Mouse (Mus musculus): ENCODE measurements around the gene Olfr960. TPM values are rescaled to one million over a fixed set of nuclear protein-coding genes. Genes with fewer than 3 reads are reported as not detected.

Olfr960 gene
- polyA plus RNA-seq, 1 experiment from 2014 or later, result not detected

DNA sequence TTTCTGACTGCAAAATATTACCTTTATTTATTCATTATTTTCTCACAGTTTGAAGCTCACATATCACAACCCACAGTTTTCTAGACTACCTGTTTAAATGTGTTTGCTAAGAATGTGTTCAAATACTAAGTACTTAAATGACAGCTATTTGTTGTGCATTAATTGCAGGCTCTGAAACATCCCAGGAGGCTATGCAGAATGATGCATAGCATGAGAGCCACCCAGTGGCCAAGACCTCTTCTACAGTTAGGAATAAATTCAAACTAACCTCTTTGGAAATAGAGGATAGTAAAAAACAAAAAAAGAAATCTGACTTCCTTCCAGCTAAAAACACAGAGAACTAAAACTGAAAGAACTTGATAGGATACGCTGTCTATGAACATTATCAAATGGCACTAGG lies 9.2 kb upstream of the Olfr960 start:
- Histone ChIP-seq H3K27ac (ENCODE audit: low read depth, low read length) (no peak overlapping the region), H3K4me2 (ENCODE audit: low read depth) (no peak overlapping the region), H3K9ac (ENCODE audit: low read length) (no peak overlapping the region), H3K36me3 (ENCODE audit: control insufficient read depth, insufficient read depth, low read length) (no peaks in the 10 kb centered on the region), H3K9me3 (ENCODE audit: control insufficient read depth, low read length) (no peaks in the 10 kb centered on the region), H3K4me3 (ENCODE audit: low read depth, low read length) (no peak overlapping the region), H3K27me3 (ENCODE audit: control insufficient read depth, insufficient read depth, low read length) (no peaks in the 10 kb centered on the region), H3K4me1 (ENCODE audit: control insufficient read depth, insufficient read depth, low read length) (no peaks in the 10 kb centered on the region)
- DNase-seq (ENCODE audit: low spot score) (no peak), ATAC-seq (ENCODE audit: insufficient read depth, low FRiP score, low TSS enrichment) (no peak; the same call in 1 of the 2 replicates)
- WGBS, result 74% methylated on average over 1 of the region's 1 CpGs

- no peaks in the 10 kb centered on the region for H3K4me1 ChIP-seq (ENCODE audit: control insufficient read depth, insufficient read depth, low read length)
- no peak for ATAC-seq (ENCODE audit: insufficient read depth, low FRiP score, low TSS enrichment)
- H3K4me2 ChIP-seq (ENCODE audit: low read depth), result no peak overlapping the region
- no peak overlapping the region for H3K27ac ChIP-seq (ENCODE audit: low read depth, low read length)
- H3K36me3 ChIP-seq (ENCODE audit: control insufficient read depth, insufficient read depth, low read length), result no peaks in the 10 kb centered on the region
- no peaks in the 10 kb centered on the region for H3K9me3 ChIP-seq (ENCODE audit: control insufficient read depth, low read length)
- H3K4me3 ChIP-seq (ENCODE audit: low read depth, low read length), result no peak overlapping the region
- DNase-seq (ENCODE audit: low spot score), result no peak
- no peaks in the 10 kb centered on the region for H3K27me3 ChIP-seq (ENCODE audit: control insufficient read depth, insufficient read depth, low read length)
- 83% methylated on average over 3 of the region's 3 CpGs for WGBS
- H3K9ac ChIP-seq (ENCODE audit: low read length), result no peak overlapping the region
These were observed 2.6 kb downstream of the Olfr960 start for GRCm38 (mm10) chr9:39623783-39624182.

DNA sequence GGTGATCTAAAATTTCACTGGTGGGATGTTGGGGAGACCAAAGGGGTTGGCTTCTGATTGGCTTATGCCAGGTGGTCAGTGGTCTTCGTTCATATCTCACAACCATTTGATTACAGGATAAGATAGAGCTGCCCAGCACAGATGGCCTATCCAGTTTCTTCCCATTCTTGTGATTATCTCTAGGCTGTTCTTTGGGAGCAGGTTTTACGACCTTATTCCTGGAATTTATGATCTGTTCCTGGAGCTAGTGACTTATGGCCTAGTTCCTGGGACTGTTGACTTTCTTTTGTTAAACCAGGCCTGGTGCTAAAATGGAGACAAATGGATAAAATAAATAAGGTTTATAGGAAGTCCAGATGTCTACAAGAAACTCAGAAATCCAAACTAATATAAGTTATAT lies 3.5 kb downstream of the Olfr960 start:
- Histone ChIP-seq H3K9ac (ENCODE audit: low read length) (no peak overlapping the region), H3K9me3 (ENCODE audit: control insufficient read depth, low read length) (no peaks in the 10 kb centered on the region), H3K36me3 (ENCODE audit: control insufficient read depth, insufficient read depth, low read length) (no peaks in the 10 kb centered on the region), H3K4me2 (ENCODE audit: low read depth) (no peak overlapping the region), H3K4me1 (ENCODE audit: control insufficient read depth, insufficient read depth, low read length) (no peaks in the 10 kb centered on the region), H3K27ac (ENCODE audit: low read depth, low read length) (no peak overlapping the region), H3K27me3 (ENCODE audit: control insufficient read depth, insufficient read depth, low read length) (no peaks in the 10 kb centered on the region), H3K4me3 (ENCODE audit: low read depth, low read length) (no peak overlapping the region)
- 53% methylated on average over 2 of the region's 2 CpGs for WGBS
- no peak for ATAC-seq (ENCODE audit: insufficient read depth, low FRiP score, low TSS enrichment)
- no peak for DNase-seq (ENCODE audit: low spot score)

DNA sequence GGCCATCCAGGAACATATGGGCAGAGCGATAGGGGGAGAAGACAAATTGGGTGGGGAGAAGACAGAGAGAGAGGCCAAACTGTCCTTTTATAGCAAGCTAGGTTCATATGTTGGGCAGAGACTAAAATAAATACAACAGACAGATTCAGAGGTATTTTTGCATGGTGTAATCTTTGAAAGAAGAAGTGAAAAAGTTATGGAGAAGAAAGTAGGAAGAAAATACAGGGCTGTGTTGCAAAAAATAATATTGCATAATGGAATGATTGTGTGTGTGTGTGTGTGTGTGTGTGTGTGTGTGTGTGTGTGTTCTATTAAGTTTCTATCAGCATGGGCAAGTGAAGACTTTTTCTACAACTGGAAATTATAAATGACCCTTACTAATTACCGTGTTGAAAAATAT lies 7.9 kb downstream of the Olfr960 start:
- Histone ChIP-seq H3K9ac (ENCODE audit: low read length) (no peak overlapping the region), H3K4me1 (ENCODE audit: control insufficient read depth, insufficient read depth, low read length) (no peaks in the 10 kb centered on the region), H3K36me3 (ENCODE audit: control insufficient read depth, insufficient read depth, low read length) (no peaks in the 10 kb centered on the region), H3K4me3 (ENCODE audit: low read depth, low read length) (no peak overlapping the region), H3K9me3 (ENCODE audit: control insufficient read depth, low read length) (no peaks in the 10 kb centered on the region), H3K4me2 (ENCODE audit: low read depth) (no peak overlapping the region), H3K27ac (ENCODE audit: low read depth, low read length) (no peak overlapping the region), H3K27me3 (ENCODE audit: control insufficient read depth, insufficient read depth, low read length) (no peaks in the 10 kb centered on the region)
- WGBS, result 86% methylated on average over 2 of the region's 2 CpGs
- DNase-seq (ENCODE audit: low spot score) (no peak), ATAC-seq (ENCODE audit: insufficient read depth, low FRiP score, low TSS enrichment) (no peak)

DNA sequence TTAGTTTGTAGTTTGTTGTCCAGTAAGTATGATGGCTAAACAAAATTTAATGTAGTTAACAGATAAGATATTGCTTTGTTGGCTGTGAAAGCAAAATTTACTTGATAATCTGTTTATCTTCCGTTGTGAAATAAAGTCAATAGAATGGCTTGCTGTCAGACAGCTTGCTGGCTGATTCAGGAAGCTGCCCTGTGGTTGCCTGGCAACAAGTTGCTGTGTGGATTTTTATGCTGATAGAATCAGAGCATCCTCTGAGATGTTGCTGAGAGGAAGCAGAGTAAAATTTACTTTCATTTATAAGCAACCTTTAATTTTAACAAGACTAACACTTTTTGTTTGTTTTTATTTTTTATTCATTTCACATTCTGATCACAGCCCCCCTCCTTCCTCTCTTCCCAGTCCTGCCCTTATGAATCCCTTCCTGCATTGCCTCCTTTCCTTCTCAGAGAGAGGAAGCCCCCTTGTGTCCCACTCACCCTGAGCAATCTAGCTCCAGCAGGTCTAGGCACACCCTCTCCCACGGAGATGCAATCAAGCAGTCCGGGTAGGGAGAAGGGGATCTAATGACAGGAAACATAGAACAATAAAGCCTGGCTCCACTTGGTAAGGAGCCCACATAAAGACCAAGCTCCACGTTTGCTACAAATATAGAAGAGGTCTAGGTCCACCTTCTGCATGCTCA lies 12.9 kb downstream of the Olfr960 start:
- Histone ChIP-seq H3K4me1 (ENCODE audit: control insufficient read depth, insufficient read depth, low read length) (no peaks in the 10 kb centered on the region), H3K9ac (ENCODE audit: low read length) (no peak overlapping the region), H3K9me3 (ENCODE audit: control insufficient read depth, low read length) (no peaks in the 10 kb centered on the region), H3K36me3 (ENCODE audit: control insufficient read depth, insufficient read depth, low read length) (no peaks in the 10 kb centered on the region), H3K27me3 (ENCODE audit: control insufficient read depth, insufficient read depth, low read length) (no peaks in the 10 kb centered on the region), H3K4me2 (ENCODE audit: low read depth) (no peak overlapping the region), H3K4me3 (ENCODE audit: low read depth, low read length) (no peak overlapping the region), H3K27ac (ENCODE audit: low read depth, low read length) (no peak overlapping the region)
- WGBS, result 25% methylated on average over 4 of the region's 4 CpGs
- ATAC-seq (ENCODE audit: insufficient read depth, low FRiP score, low TSS enrichment) (no peak), DNase-seq (ENCODE audit: low spot score) (no peak)

DNA sequence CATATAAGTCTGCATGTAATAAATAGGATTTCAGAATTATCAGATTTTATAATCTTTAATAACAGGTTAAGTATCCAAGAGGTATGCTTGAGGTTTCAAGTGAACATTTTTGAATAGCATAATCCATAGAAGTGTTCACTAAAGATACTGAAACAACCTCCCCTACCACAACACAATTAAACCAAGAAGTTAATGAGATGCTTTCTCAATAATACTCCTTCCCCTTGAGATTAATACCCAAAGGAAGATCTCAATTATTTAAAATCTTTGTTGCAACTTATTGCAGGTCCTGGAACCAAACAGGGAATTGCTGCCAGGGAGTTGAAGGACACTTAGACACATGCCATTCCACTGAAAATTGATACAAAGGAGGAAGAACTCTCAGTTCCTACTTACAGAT lies 23.6 kb downstream of the Olfr960 start, which contains the start of gene Olfr961:
Gene Olfr961, plus strand, starts transcription at position 301 of the 400 bp plus-strand sequence.
- no peak within 1 kb of the TSS for H3K27ac ChIP-seq (ENCODE audit: low read depth, low read length)
- no peaks in the 10 kb centered on the region for H3K36me3 ChIP-seq (ENCODE audit: control insufficient read depth, insufficient read depth, low read length)
- H3K4me1 ChIP-seq (ENCODE audit: control insufficient read depth, insufficient read depth, low read length), result no peaks in the 10 kb centered on the region
- H3K4me2 ChIP-seq (ENCODE audit: low read depth), result no peak within 1 kb of the TSS
- no peaks in the 10 kb centered on the region for H3K27me3 ChIP-seq (ENCODE audit: control insufficient read depth, insufficient read depth, low read length)
- no peak within 1 kb of the TSS for H3K4me3 ChIP-seq (ENCODE audit: low read depth, low read length)
- DNase-seq (ENCODE audit: low spot score) (no peak), ATAC-seq (ENCODE audit: insufficient read depth, low FRiP score, low TSS enrichment) (no peak)
- H3K9ac ChIP-seq (ENCODE audit: low read length), result no peak within 1 kb of the TSS
- no peaks in the 10 kb centered on the region for H3K9me3 ChIP-seq (ENCODE audit: control insufficient read depth, low read length)

- no peaks in the 10 kb centered on the region for H3K36me3 ChIP-seq (ENCODE audit: control insufficient read depth, insufficient read depth, low read length)
- no peak overlapping the region for H3K4me3 ChIP-seq (ENCODE audit: low read depth, low read length)
- no peaks in the 10 kb centered on the region for H3K27me3 ChIP-seq (ENCODE audit: control insufficient read depth, insufficient read depth, low read length)
- DNase-seq (ENCODE audit: low spot score) (no peak), ATAC-seq (ENCODE audit: insufficient read depth, low FRiP score, low TSS enrichment) (no peak)
- H3K9ac ChIP-seq (ENCODE audit: low read length), result no peak overlapping the region
- H3K4me2 ChIP-seq (ENCODE audit: low read depth), result no peak overlapping the region
- WGBS, result 96% methylated on average over 4 of the region's 4 CpGs
- no peaks in the 10 kb centered on the region for H3K9me3 ChIP-seq (ENCODE audit: control insufficient read depth, low read length)
- no peak overlapping the region for H3K27ac ChIP-seq (ENCODE audit: low read depth, low read length)
- no peaks in the 10 kb centered on the region for H3K4me1 ChIP-seq (ENCODE audit: control insufficient read depth, insufficient read depth, low read length)
These were observed 26.2 kb downstream of the Olfr960 start for GRCm38 (mm10) chr9:39647382-39647781.

DNA sequence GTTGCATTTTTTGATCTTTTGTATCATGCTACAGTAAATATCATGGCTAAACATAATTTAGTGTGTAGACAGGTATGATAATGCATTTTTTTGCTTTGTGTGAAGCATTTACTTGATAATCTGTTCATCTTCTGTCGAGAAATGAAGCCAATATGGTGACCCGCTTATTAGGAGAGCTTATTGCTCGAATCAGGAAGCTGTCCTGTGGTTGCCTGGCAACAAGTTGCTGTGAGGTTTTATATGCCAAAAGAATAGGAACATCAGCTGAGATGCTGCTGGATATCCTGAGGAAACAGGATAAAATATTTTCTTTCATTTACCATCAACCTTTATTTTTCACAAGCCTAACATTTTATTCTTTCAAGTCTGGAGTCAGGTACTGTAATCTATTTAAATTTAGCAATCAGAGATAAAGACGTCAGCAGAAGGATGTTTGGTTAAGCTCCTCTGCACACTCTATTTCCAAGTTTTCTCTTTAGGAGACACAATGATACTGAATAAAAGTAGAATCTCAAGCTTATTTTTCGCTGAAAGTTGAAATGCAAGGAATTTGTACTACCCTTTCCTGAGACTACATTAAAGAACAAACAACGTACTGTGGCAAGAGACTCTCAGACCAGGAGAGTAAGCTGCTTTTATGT lies 33.7 kb downstream of the Olfr960 start:
- Histone ChIP-seq H3K4me2 (ENCODE audit: low read depth) (no peak overlapping the region), H3K36me3 (ENCODE audit: control insufficient read depth, insufficient read depth, low read length) (no peaks in the 10 kb centered on the region), H3K4me3 (ENCODE audit: low read depth, low read length) (no peak overlapping the region), H3K27ac (ENCODE audit: low read depth, low read length) (no peak overlapping the region), H3K4me1 (ENCODE audit: control insufficient read depth, insufficient read depth, low read length) (no peaks in the 10 kb centered on the region), H3K9me3 (ENCODE audit: control insufficient read depth, low read length) (no peaks in the 10 kb centered on the region), H3K27me3 (ENCODE audit: control insufficient read depth, insufficient read depth, low read length) (no peaks in the 10 kb centered on the region), H3K9ac (ENCODE audit: low read length) (no peak overlapping the region)
- ATAC-seq (ENCODE audit: insufficient read depth, low FRiP score, low TSS enrichment) (no peak), DNase-seq (ENCODE audit: low spot score) (no peak)
- 81% methylated on average over 6 of the region's 6 CpGs for WGBS

DNA sequence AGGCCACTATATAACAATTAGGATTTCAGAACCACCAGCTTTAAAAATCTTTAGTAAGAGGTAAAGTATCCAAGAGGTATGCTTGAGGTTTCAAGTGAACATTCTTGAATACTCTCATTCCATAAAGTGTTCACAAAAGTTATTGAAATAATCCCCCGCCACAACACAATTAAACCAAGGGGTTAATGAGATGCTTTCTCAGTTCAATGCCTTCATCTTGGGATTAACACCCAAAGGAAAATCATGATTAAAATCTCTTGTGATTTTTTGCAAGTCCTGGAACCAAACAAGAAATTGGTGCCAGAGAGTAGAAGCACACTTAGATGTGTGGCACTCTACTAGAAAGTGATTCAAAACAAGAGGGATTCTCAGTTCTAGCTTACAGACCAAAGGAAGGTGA lies 45.7 kb downstream of the Olfr960 start, which contains the start of gene Olfr963:
Gene Olfr963, plus strand, starts transcription at position 301 of the 400 bp plus-strand sequence.
- no peak within 1 kb of the TSS for H3K4me3 ChIP-seq (ENCODE audit: low read depth, low read length)
- H3K4me2 ChIP-seq (ENCODE audit: low read depth), result no peak within 1 kb of the TSS
- H3K27me3 ChIP-seq (ENCODE audit: control insufficient read depth, insufficient read depth, low read length), result no peaks in the 10 kb centered on the region
- 79% methylated on average over 1 of the region's 1 CpGs for WGBS
- no peak for DNase-seq (ENCODE audit: low spot score)
- H3K9ac ChIP-seq (ENCODE audit: low read length), result no peak within 1 kb of the TSS
- H3K4me1 ChIP-seq (ENCODE audit: control insufficient read depth, insufficient read depth, low read length), result no peaks in the 10 kb centered on the region
- no peak for ATAC-seq (ENCODE audit: insufficient read depth, low FRiP score, low TSS enrichment)
- H3K9me3 ChIP-seq (ENCODE audit: control insufficient read depth, low read length), result no peaks in the 10 kb centered on the region
- H3K27ac ChIP-seq (ENCODE audit: low read depth, low read length), result no peak within 1 kb of the TSS
- H3K36me3 ChIP-seq (ENCODE audit: control insufficient read depth, insufficient read depth, low read length), result no peaks in the 10 kb centered on the region

All from neural tube, embryonic 11.5 days (tissue).